Comparison of ENCODE assay signal across 17 mouse cellular contexts in the genomic region with DNA sequence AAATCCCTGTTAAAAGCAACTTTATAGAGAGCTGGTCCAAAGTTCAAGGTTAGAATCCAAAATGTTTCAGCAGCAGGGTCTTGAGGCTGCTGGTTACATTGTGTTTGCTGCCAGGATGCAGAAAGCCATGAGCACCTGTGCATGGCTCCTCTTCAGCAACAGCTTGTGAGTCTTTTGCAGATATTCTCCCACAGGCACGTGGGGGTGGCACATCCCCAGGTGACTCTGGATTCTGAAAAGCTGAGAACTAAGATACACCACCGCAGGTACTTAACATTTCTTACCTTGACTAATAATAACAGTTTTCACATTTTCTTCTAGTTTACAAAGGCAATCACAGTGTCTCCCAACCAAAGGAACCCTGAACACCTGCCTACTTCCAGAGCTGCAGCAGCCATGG.
A peak's percentile ranks its signal among the peaks of the same experiment; 100 is the strongest.
DNase-seq lines count a peak whose midpoint lies in the region.
"Had no signal": no experiment of that assay in that cellular context is flagged by ENCODE, and none has a peak within 500 bp of the region (broad histone marks: within the 10 kb centered on the region; RNA-seq: fewer than 3 reads in every experiment).

No protein-coding gene starts in this region.

- DNase-seq in heart, adult 11 months, result peak; percentile 53
- no peak for DNase-seq in heart, adult 18-20 months
- DNase-seq in layer of hippocampus, adult 9-11 months, result peak; percentile 24
- DNase-seq in layer of hippocampus, adult 18-20 months (ENCODE audit: low spot score in 2 of 2), result no peak
- DNase-seq in brain, adult 2 months (ENCODE audit: low read depth, low spot score), result peak; percentile 55
- DNase-seq in embryo, embryonic 11 days, result no peak
- DNase-seq: adrenal gland, adult 2 months; adrenal gland, adult 8-10 months; adrenal gland, postnatal 10 days; adrenal gland, postnatal 14 days; adrenal gland, postnatal 25 days; adrenal gland, postnatal 36 days; B cell, adult 2 months; cerebellum, adult 11 months; cerebellum, adult 11-12 months; cerebellum, adult 18-20 months; cerebellum, adult 2 months had no signal

Comparison
In these comparisons a context has a peak if more than half of its experiments do, and no peak if none do; other contexts are left out.
1. DNase-seq: peak in heart, adult 11 months (single experiment), layer of hippocampus, adult 9-11 months (single experiment) and brain, adult 2 months (single experiment); none in heart, adult 18-20 months (0 of 2), layer of hippocampus, adult 18-20 months (0 of 2) and embryo, embryonic 11 days (single experiment).